Mouse (Mus musculus): ENCODE measurements around the gene Vmn1r235.
A peak's percentile ranks its signal among the peaks of the same experiment; 100 is the strongest.
"Not testable (repeated sequence)": the region's sequence is repeated elsewhere in the genome, so short reads cannot be mapped to it uniquely, and the experiment has no call there.

Vmn1r235 gene

DNA sequence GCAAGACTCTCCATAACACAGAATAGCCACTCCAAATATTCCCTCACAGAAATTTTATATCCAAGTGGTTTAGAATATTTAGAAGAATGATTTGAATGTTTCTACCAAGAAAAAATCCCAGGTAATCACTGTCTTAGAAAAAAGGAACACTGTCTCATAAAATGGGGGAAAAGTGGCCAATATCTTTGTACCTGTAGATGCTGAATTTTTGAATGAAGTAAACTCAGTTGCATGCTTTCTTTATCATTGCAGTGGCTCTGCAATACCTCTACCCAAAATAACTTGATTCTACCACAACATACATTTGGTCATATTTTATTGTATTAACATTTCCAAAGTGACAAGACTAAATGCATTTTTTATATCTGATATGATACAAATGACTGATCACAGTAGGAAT is at the start of gene Vmn1r235:
Vmn1r235 (plus strand) TSS at position 301 of the 400 bp plus-strand sequence.
- no peak for DNase-seq (ENCODE audit: low spot score)

- not testable (repeated sequence) for DNase-seq (ENCODE audit: low spot score)
Measured at GRCm38 (mm10) chr17:21211081-21211480, 45.1 kb upstream of the Vmn1r235 start.

GRCm38 (mm10) chr17:21225787-21226186 is 30.4 kb upstream of the Vmn1r235 start, which contains the start of gene Vmn1r234:
Gene Vmn1r234 (plus strand): TSS chr17:21226087.
- no peak for DNase-seq (ENCODE audit: low spot score)

- peak; percentile 14 for DNase-seq (ENCODE audit: low spot score)
Measured at GRCm38 (mm10) chr17:21231654-21232053, 24.6 kb upstream of the Vmn1r235 start.

DNA sequence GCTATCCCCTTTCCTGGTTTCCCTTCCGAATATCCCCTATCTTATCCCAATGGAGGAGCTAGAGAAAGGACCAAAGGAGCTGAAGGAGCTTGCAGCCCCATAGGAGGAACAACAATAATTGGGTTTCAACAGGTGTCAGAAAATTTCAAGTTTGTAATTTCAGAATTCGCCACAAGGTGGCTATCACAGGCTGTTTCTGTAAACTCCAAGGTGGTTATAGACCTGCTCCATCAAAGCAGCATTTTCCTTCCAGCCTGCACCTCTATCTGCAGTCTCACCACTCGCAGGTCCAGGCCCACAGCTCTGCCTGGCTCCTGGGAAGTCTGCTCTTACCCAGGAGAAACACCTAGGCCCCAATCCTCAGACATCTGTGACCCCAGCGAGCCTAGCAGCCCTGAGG is 15.9 kb downstream of the Vmn1r235 start:
- DNase-seq (ENCODE audit: low spot score), result no peak

GRCm38 (mm10) chr17:21282642-21283041 is 26.4 kb downstream of the Vmn1r235 start, which contains the start of gene Vmn1r236:
Gene Vmn1r236 (plus strand): TSS chr17:21282942.
- DNase-seq (ENCODE audit: low spot score), result no peak

DNA sequence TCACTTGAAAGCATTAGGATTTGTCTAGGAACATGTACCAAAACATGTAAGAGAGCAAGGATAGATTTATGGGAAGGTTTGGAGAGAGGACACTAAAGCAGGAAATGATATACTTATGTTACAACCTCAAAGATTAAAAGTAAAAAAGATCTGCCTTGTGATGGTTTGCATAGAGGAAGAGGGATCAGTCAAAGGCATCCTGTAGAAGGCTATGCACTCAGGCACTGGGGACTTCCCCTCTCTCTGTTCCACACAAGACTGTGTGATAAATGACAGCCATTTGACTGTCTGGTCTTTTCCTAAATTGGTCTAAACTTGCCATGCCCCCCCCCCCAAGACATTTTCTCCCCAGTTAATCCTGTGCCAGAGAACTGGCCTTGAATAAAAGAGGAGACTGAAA is 28.2 kb downstream of the Vmn1r235 start:
- no peak for DNase-seq (ENCODE audit: low spot score)

DNA sequence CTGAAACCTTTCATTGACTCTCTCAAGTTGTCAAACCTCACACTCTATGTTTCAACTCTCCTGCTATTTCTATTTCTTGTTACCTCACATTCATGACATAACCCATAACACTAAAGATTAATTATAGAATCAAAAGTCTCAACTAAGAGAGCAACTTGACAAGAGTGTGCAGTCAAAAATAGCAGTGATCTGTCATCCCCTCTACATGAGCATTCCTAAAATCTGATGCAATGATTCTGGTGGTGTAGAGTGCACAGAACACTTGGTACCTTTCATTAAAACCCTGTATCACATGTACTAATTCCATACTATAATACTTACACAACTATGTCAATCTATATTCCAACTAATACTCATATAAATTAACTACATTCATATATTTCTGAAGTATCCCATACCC is 33.5 kb downstream of the Vmn1r235 start:
- DNase-seq (ENCODE audit: low spot score), result no peak

DNA sequence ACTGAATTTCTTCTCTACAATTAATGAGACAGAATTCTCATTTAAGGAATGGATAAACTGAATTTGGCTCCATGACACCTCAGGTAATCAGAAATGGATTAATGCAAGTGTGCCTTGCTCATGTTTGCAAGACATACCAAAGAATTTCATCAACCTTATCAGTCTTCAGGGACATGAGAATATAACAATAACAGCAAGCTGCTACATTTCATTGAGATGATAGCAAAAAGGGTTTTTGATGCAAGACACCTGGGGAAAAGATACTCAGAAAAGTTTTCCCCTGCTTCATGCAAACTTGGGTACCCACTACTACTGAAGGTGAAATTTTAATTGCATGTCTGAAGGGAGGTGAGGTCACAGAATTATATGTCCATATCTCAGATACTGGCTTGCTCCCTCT is 55.4 kb downstream of the Vmn1r235 start, which contains the start of gene Vmn1r237:
Vmn1r237 (plus strand) TSS at position 301 of the 400 bp plus-strand sequence.
- DNase-seq (ENCODE audit: low spot score), result no peak

Measured in ovary, postnatal 36 days (tissue).